Mouse (Mus musculus) midbrain, embryonic 13.5 days (tissue): ENCODE results near the gene Smbd1. TPM values are rescaled to one million over a fixed set of nuclear protein-coding genes. Genes with fewer than 3 reads are reported as not detected.

Experiments used
- ATAC-seq: fragments of 200-750 bp; cut with Nextera tagmentation; 2 replicates; pipeline ENCODE4 v1.8.0; 2017; ENCODE audit warnings: mild to moderate bottlenecking, moderate TSS enrichment, moderate library complexity
- H3K27ac ChIP-seq: fragments of 300-500 bp; sonication (generic); 2 replicates; pipeline ENCODE4 v1.5.1; 2015; ENCODE audit warnings: inconsistent platforms, mild to moderate bottlenecking, moderate library complexity
- H3K27me3 ChIP-seq: fragments of 300-500 bp; sonication (generic); 2 replicates; pipeline ENCODE4 v1.6.1; 2015; ENCODE audit warnings: mild to moderate bottlenecking, inconsistent platforms
- H3K36me3 ChIP-seq: fragments of 300-500 bp; sonication (generic); 2 replicates; pipeline ENCODE4 v1.6.1; 2015; ENCODE audit warnings: mild to moderate bottlenecking, inconsistent platforms
- H3K4me1 ChIP-seq: fragments of 300-500 bp; sonication (generic); replicated peaks from 2 replicates; pipeline ENCODE4 v1.6.1; 2015; ENCODE audit warnings: inconsistent platforms
- H3K4me2 ChIP-seq: fragments of 300-500 bp; sonication (generic); replicated peaks from 2 replicates; pipeline ENCODE4 v1.6.1; 2015; ENCODE audit warnings: moderate library complexity, mild to moderate bottlenecking, inconsistent platforms
- H3K4me3 ChIP-seq: fragments of 300-500 bp; sonication (generic); replicated peaks from 2 replicates; pipeline ENCODE4 v1.5.1; 2015; ENCODE audit warnings: mild to moderate bottlenecking, inconsistent platforms
- H3K9ac ChIP-seq: fragments of 300-500 bp; sonication (generic); replicated peaks from 2 replicates; pipeline ENCODE4 v1.6.1; 2015; ENCODE audit warnings: mild to moderate bottlenecking, inconsistent platforms
- H3K9me3 ChIP-seq: fragments of 300-500 bp; sonication (generic); 2 replicates; pipeline ENCODE4 v1.6.1; 2016; ENCODE audit warnings: mild to moderate bottlenecking, inconsistent platforms
- WGBS: fragments of 180-500 bp; shearing (Covaris S2); methylation state at CpG from one replicate; pipeline ENCODE4 v1.1.7; 2015; 5-methylcytosine and 5-hydroxymethylcytosine counted together
- polyA plus RNA-seq: library from polyadenylated mRNA; unstranded; fragments of >200 nt; fragmentation: Nextera tagmentation; extraction: Ambion mirVana; gene quantifications from 2 replicates; pipeline ENCODE4 v1.2.1, GENCODE M21; 2015

Smbd1 gene
- not detected in 2 replicates for polyA plus RNA-seq

- Histone ChIP-seq H3K4me2 (no peak within 1 kb of the TSS), H3K4me1 (peaks cover 16% of the 10 kb centered on the region), H3K27me3 (0 out of 2 replicates have a peak, but pooled peaks cover 3% of the 10 kb centered on the region), H3K9me3 (no peaks in the 10 kb centered on the region), H3K4me3 (no peak within 1 kb of the TSS), H3K9ac (no peak within 1 kb of the TSS), H3K36me3 (no peaks in the 10 kb centered on the region), H3K27ac (no peak within 1 kb of the TSS)
- WGBS: 89% methylated on average over 4 of the region's 4 CpGs
- no peak for ATAC-seq
These were observed at the start of gene Smbd1 for GRCm38 (mm10) chr16:32810321-32810720. Smbd1 (minus strand) TSS chr16:32810477.

GRCm38 (mm10) chr16:32858771-32859636, 48.7 kb upstream of the Smbd1 start:
- Histone ChIP-seq H3K4me2 (no peak overlapping the region), H3K9me3 (no peaks in the 10 kb centered on the region), H3K36me3 (peaks cover 26% of the 10 kb centered on the region), H3K27ac (no peak overlapping the region), H3K4me1 (peaks cover 4% of the 10 kb centered on the region; the same call in 1 of the 2 replicates), H3K27me3 (no peaks in the 10 kb centered on the region), H3K4me3 (no peak overlapping the region), H3K9ac (no peak overlapping the region)
- ATAC-seq: no peak
- WGBS: 83% methylated on average over 12 of the region's 12 CpGs

DNA sequence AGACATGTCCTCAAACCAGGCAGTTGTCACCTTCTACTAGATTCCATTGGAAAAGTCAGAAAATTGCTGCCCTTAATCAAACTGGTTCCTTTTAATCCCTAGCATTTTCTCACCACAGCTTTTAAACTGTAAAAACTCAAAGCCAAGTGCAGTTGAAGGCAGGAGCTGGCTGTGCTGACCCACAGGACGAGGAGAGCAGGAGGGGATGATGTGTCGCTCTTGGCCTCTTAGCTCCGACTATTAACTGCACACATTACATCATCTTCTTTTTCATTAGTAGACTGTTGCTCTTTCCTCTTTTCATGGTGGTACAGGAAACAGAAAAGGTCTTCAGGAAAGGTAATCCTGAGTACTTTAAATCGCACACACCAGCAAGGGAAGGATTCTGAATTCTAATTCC, 48.1 kb upstream of the Smbd1 start:
- Histone ChIP-seq H3K36me3 (peaks cover 30% of the 10 kb centered on the region), H3K4me1 (peaks cover 5% of the 10 kb centered on the region; the same call in 1 of the 2 replicates), H3K4me2 (no peak overlapping the region), H3K27ac (no peak overlapping the region), H3K4me3 (no peak overlapping the region), H3K9me3 (no peaks in the 10 kb centered on the region), H3K27me3 (no peaks in the 10 kb centered on the region), H3K9ac (no peak overlapping the region)
- ATAC-seq: no peak
- 87% methylated on average over 4 of the region's 4 CpGs for WGBS

GRCm38 (mm10) chr16:32856751-32857150, 46.5 kb upstream of the Smbd1 start:
- no peak for ATAC-seq
- Histone ChIP-seq H3K36me3 (peaks cover 36% of the 10 kb centered on the region), H3K4me3 (no peak overlapping the region), H3K4me2 (no peak overlapping the region), H3K27ac (no peak overlapping the region), H3K27me3 (no peaks in the 10 kb centered on the region), H3K9ac (no peak overlapping the region), H3K9me3 (no peaks in the 10 kb centered on the region), H3K4me1 (peaks cover 5% of the 10 kb centered on the region; the same call in 1 of the 2 replicates)
- WGBS: 94% methylated on average over 3 of the region's 3 CpGs

DNA sequence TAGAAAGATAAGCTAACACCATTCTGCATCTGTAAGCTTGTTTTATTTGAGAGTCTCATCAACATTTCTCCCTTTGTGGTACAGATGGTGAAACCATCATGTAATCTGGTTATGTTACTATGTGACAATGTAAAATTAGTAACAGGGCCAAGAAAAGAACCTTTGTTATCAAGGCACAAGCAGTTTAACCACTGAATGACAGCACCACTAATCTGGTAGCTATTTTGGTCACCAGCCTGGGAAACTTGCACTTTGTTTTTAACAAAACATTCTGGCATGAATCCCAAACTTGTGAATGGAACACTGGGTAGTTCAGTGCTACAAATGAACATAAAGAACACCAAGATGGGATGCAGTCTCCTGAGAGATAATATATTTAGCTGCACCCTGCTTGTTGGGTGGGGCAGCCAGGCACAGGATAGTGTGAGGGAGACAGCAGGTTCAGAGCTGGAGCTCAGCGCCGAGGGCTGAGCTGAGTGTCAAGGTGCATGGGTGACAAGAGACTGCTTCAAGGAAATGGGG, 43.8 kb upstream of the Smbd1 start:
- peaks cover 5% of the 10 kb centered on the region; the same call in 1 of the 2 replicates for H3K4me1 ChIP-seq
- ATAC-seq: no peak
- H3K4me3 ChIP-seq: no peak overlapping the region
- 81% methylated on average over 2 of the region's 2 CpGs for WGBS
- no peak overlapping the region for H3K4me2 ChIP-seq
- H3K9me3 ChIP-seq: no peaks in the 10 kb centered on the region
- H3K27me3 ChIP-seq: no peaks in the 10 kb centered on the region
- no peak overlapping the region for H3K9ac ChIP-seq
- H3K27ac ChIP-seq: no peak overlapping the region
- H3K36me3 ChIP-seq: peaks cover 34% of the 10 kb centered on the region

GRCm38 (mm10) chr16:32853492-32854049, 43.3 kb upstream of the Smbd1 start:
- Histone ChIP-seq H3K4me1 (peaks cover 5% of the 10 kb centered on the region; the same call in 1 of the 2 replicates), H3K4me3 (no peak overlapping the region), H3K27me3 (no peaks in the 10 kb centered on the region), H3K36me3 (peaks cover 39% of the 10 kb centered on the region), H3K4me2 (no peak overlapping the region), H3K27ac (no peak overlapping the region), H3K9ac (no peak overlapping the region), H3K9me3 (no peaks in the 10 kb centered on the region)
- WGBS: 85% methylated on average over 13 of the region's 13 CpGs
- ATAC-seq: no peak

DNA sequence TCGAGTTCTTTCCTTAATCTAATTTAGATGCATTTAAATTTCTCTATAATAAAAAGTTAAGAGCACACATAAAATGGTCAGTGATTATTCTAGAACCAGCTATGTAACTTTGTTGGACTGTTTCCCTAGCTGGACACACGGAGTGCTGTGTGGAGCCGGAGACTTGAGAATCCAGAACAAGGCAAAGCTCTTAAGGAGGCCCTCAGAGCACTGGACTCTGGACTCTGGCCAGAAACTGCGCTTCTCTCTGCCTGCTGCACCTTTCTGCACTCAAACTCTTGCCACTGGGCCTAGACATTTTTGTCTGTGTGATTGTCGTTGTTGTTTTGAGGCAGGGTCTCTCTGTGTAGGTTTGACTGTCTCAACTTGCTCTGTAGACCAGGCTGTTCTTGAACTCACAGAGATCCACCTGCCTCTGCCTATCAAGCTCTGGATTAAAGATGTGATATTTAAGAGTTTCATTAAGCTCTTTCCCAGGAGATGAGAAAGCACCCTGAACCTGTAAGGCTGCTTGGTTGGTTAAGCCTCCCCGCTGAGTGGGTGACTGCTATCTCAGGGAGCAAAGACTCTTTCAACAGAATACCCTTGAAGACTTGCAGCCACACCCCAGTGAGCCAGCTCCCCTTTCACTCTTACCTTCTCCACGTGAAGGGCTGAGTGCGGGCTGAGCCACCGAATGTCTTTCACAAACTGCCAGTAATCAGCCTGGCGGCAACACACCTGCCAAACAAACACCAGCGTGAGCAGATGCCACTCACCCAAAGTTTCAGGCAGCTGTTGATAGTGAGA, 39.0 kb upstream of the Smbd1 start:
- no peak overlapping the region for H3K4me3 ChIP-seq
- ATAC-seq: no peak
- peaks cover 3% of the 10 kb centered on the region; the same call in 1 of the 2 replicates for H3K4me1 ChIP-seq
- H3K9ac ChIP-seq: no peak overlapping the region
- no peaks in the 10 kb centered on the region for H3K27me3 ChIP-seq
- 96% methylated on average over 11 of the region's 11 CpGs for WGBS
- peaks cover 66% of the 10 kb centered on the region for H3K36me3 ChIP-seq
- H3K27ac ChIP-seq: no peak overlapping the region
- no peak overlapping the region for H3K4me2 ChIP-seq
- no peaks in the 10 kb centered on the region for H3K9me3 ChIP-seq

- no peak overlapping the region for H3K27ac ChIP-seq
- H3K4me3 ChIP-seq: no peak overlapping the region
- H3K9me3 ChIP-seq: no peaks in the 10 kb centered on the region
- H3K9ac ChIP-seq: no peak overlapping the region
- no peaks in the 10 kb centered on the region for H3K27me3 ChIP-seq
- no peaks in the 10 kb centered on the region for H3K4me1 ChIP-seq
- peaks cover 77% of the 10 kb centered on the region for H3K36me3 ChIP-seq
- no peak for ATAC-seq
- H3K4me2 ChIP-seq: no peak overlapping the region
- 88% methylated on average over 11 of the region's 11 CpGs for WGBS
These were observed 36.8 kb upstream of the Smbd1 start for GRCm38 (mm10) chr16:32847103-32847502.

DNA sequence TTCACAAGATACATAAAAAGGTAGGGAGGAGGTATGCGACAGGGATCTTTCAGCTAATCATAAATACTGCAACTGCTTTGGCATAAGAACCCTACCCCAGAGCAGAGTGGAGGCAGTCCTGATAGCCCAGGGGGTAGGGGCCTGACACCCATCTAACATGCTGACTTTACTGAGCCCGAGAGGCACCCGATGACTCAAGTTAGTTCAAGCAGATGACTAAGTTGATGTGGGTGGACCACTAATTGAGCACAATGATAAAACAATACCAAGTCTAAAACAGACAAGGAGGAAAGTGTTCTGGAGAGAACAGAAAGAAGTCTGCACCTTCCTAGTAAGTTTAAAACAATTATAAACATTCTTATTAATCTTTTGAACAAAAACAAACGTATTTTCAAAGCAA, 21.2 kb upstream of the Smbd1 start:
- H3K9me3 ChIP-seq: no peaks in the 10 kb centered on the region
- H3K4me2 ChIP-seq: no peak overlapping the region
- no peak overlapping the region for H3K4me3 ChIP-seq
- no peak for ATAC-seq
- WGBS: 83% methylated on average over 4 of the region's 4 CpGs
- no peaks in the 10 kb centered on the region for H3K27me3 ChIP-seq
- peaks cover 68% of the 10 kb centered on the region for H3K36me3 ChIP-seq
- H3K9ac ChIP-seq: no peak overlapping the region
- H3K4me1 ChIP-seq: no peaks in the 10 kb centered on the region
- H3K27ac ChIP-seq: no peak overlapping the region

GRCm38 (mm10) chr16:32829104-32829503, 18.8 kb upstream of the Smbd1 start:
- Histone ChIP-seq H3K9me3 (no peaks in the 10 kb centered on the region), H3K4me1 (no peaks in the 10 kb centered on the region), H3K9ac (no peak overlapping the region), H3K4me2 (no peak overlapping the region), H3K27me3 (no peaks in the 10 kb centered on the region), H3K4me3 (no peak overlapping the region), H3K27ac (no peak overlapping the region), H3K36me3 (peaks cover 72% of the 10 kb centered on the region)
- ATAC-seq: no peak
- 90% methylated on average over 11 of the region's 11 CpGs for WGBS

DNA sequence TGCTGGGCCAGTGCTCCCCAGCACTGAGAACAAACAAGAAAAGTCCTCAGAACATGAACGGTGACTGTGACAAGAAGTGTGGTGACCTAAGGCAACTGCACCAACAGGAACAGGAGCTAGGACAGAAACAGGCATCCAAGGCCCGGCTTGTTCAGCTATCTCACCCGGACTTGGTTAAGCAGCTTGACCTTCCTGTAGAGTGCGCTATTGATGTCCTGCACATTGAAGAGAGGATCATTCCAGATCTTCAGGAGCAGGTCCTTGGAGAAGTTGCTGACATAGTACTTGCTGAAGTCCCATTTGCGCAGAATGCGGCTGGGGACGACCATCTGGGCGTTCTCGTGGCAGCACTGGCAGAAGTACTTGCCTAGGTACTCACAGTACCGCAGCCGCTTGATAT, 16.2 kb upstream of the Smbd1 start:
- Histone ChIP-seq H3K4me2 (no peak overlapping the region), H3K9me3 (no peaks in the 10 kb centered on the region), H3K27me3 (no peaks in the 10 kb centered on the region), H3K9ac (no peak overlapping the region), H3K4me3 (no peak overlapping the region), H3K4me1 (no peaks in the 10 kb centered on the region), H3K27ac (no peak overlapping the region), H3K36me3 (peaks cover 82% of the 10 kb centered on the region)
- no peak for ATAC-seq
- 97% methylated on average over 11 of the region's 11 CpGs for WGBS

DNA sequence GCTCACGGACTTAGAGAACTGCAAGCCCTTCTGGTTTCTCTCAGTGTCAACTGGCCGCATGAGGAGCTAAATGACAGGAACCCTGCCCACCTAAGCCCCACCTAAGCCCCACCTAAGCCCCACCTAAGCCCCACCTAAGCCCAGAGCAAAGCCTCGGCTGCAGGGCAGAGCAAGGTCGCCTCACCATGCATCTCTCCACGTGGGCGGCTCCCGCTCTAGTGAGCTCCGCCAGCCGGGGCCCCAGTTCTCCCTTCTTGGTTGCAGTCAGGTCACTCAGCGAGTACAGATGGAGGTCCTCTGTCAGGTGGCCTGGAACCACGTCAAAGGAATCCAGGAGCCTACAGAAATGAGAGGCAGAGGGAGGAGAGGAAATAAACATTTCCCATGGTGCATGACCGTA, 15.1 kb upstream of the Smbd1 start:
- no peak overlapping the region for H3K9ac ChIP-seq
- no peaks in the 10 kb centered on the region for H3K4me1 ChIP-seq
- no peak overlapping the region for H3K27ac ChIP-seq
- H3K36me3 ChIP-seq: peaks cover 89% of the 10 kb centered on the region
- no peak overlapping the region for H3K4me3 ChIP-seq
- H3K27me3 ChIP-seq: no peaks in the 10 kb centered on the region
- no peak for ATAC-seq
- no peak overlapping the region for H3K4me2 ChIP-seq
- no peaks in the 10 kb centered on the region for H3K9me3 ChIP-seq
- 86% methylated on average over 12 of the region's 12 CpGs for WGBS
